Mouse (Mus musculus) splenic B cell, adult 2 months (primary cell): ENCODE results near the gene Polr2l.
A peak's percentile ranks its signal among the peaks of the same experiment; 100 is the strongest.

Experiments
- DNase-seq: peaks from one replicate; pipeline ENCODE4 v3.0.0-alpha.2; 2011; ENCODE audit warnings: low read depth, low spot score
- H3K27me3 ChIP-seq: 2 replicates; pipeline ENCODE4 v1.6.1; 2012; ENCODE audit warnings: mild to moderate bottlenecking, low read length, moderate library complexity, mixed read lengths; ENCODE audit not compliant: control insufficient read depth, poor library complexity, insufficient read depth, severe bottlenecking
- H3K36me3 ChIP-seq: 2 replicates; pipeline ENCODE4 v1.6.1; 2012; ENCODE audit warnings: mild to moderate bottlenecking, low read length, moderate library complexity, mixed read lengths; ENCODE audit not compliant: control insufficient read depth, poor library complexity, insufficient read depth, severe bottlenecking

Gene Polr2l

DNA sequence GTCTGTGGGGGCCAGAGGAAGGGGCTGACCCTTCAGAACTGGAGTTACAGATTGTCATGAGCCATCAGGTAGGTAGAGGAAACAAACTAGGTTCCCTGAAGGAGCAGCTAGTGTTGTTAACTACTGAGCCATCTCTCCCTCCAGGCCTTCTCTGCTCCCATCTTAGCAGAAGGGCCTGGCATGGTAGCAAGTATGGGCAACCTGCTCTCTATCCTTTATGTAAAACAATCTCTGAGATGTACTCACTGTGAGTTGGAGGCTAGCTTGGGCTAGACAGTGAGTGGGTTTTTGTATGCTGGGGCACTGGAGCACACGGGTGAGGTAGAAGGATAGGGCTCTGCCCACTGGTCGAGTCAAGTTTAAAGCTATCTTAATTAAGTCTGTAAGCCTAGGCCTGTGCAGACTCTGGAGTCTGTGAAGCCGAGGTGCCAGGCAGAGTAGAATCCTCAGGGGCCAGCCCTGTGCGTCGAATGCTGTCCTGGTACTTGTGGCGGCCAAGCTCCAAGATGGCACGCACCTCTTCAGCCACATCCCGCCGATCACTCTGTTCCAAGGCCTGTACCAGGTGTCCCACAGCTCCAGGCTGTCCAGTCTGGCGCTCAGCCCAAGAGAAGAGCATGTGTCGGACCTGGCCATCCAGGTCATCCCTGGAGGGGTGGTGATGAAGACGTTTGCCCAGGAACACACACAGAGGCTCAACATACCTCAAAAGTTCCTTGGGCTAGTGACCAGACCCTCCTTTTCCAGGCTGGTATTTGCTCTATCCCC lies 36.5 kb downstream of the Polr2l start:
- no peaks in the 10 kb centered on the region for H3K27me3 ChIP-seq
- H3K36me3 ChIP-seq, result no peaks in the 10 kb centered on the region; the same call in 1 of the 2 replicates
- no peak for DNase-seq

DNA sequence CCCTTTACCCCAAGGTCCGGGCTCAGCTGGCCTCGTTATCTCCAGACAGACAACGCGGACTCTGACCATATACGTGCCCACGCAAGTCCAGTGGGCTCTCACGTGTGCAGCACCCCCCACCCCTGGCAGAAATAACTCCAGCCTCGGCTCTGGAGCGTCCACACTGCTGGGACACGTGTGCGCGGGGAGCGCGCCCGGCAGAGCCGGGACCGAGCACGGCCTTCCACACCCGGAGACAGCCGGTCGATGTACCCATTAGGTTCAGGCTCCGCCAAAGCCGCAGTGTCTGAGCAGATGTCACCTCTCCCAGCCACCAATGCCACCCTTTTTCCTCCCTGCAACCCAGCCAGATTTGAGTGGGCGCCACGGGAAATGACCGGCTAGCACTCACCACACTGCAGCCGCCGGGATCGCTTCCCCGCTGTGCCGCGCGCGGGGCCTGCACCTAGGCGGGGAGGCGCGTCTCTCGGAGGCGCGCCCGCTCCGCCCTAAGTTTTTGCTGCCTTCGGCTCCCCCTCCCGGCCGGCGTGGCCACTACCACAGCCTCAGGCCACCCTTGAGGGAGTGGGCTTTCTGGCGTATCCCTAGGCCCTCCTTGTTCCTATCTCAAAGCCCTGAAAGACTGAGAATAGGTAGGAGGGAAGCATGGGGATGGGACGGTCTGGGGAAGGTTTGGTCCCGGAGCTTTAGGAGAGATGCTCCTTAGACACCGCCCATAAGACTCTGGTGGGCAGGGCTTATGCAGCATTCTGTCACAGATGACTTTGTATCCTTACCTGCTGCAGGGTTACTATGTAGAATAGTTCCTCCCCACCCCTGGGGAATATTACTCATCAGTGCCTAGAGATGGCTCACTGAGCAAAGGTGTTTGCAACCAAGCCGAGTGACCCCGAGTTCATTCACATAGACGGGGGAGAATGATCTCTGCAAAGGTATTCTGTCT lies 37.5 kb downstream of the Polr2l start, which contains the start of gene Slc25a22:
Gene Slc25a22 (minus strand): TSS at position 715 of the 943 bp plus-strand sequence.
- DNase-seq, result peak; percentile 81
- Histone ChIP-seq H3K36me3 (peaks cover 1% of the 10 kb centered on the region), H3K27me3 (no peaks in the 10 kb centered on the region)

DNA sequence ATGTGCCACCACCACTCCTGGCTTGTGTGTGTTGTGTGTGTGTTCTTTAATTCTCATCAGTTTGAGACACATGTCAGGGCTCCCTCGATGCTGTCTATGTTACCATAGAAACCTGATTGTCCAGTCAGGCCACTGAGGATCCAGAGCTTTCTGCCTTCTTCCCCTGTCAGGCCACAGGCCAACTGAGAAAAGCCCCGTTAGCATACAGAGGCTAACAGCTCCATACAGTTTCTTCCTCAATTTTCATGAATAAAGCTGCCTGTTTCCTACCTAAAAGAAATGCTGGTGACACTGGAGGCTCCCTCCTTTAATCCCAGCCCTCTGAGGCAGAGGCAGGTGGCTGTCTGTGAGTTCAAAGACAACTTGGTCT lies 38.4 kb downstream of the Polr2l start:
- Histone ChIP-seq H3K36me3 (peaks cover 5% of the 10 kb centered on the region), H3K27me3 (no peaks in the 10 kb centered on the region)
- no peak for DNase-seq

GRCm38 (mm10) chr7:141435856-141436522 lies 38.9 kb downstream of the Polr2l start:
- no peak for DNase-seq
- Histone ChIP-seq H3K27me3 (no peaks in the 10 kb centered on the region), H3K36me3 (peaks cover 5% of the 10 kb centered on the region)

DNA sequence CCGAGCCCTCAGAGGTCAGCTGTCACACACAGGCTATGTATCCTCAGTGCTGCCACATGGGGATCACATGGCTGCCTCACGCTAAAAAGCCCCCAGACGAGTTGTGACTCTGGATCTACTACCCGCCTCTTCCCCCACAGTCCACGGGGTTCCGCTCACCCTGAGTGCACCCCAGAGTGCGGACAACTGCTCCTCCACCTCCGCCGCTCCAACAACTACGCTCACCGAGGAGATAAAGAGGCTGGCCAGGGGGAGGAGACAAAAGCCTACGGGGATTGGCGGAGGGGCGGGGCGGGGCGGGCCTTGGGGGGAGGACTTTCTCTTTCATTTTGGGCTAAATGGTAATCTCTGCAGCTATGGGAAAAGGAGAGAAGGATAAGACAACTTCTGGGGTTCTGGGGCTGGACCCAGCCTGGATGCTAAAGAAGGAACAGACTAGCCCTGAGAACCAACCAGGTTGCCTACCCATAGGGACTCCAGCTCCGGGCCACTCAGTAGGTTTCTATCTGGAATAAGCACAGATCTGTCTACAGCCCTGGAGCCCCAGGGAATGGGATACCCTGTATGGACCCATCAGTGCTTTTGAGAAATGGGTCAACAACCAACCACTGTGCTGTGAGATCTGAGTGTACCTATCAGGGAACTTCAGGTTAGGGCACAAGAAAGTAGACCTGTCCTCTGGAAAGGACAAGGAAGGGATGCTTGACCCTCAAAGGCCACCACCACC lies 39.6 kb downstream of the Polr2l start:
- peak; percentile 76 for DNase-seq
- Histone ChIP-seq H3K27me3 (no peaks in the 10 kb centered on the region), H3K36me3 (peaks cover 5% of the 10 kb centered on the region)

GRCm38 (mm10) chr7:141434464-141434863 lies 40.5 kb downstream of the Polr2l start:
- no peaks in the 10 kb centered on the region for H3K27me3 ChIP-seq
- DNase-seq, result peak; percentile 52
- peaks cover 5% of the 10 kb centered on the region for H3K36me3 ChIP-seq

- H3K27me3 ChIP-seq, result no peaks in the 10 kb centered on the region
- DNase-seq, result no peak
- peaks cover 5% of the 10 kb centered on the region for H3K36me3 ChIP-seq
These were observed 41.2 kb downstream of the Polr2l start for GRCm38 (mm10) chr7:141433517-141434400.

- no peaks in the 10 kb centered on the region for H3K27me3 ChIP-seq
- no peak for DNase-seq
- peaks cover 5% of the 10 kb centered on the region for H3K36me3 ChIP-seq
These were observed 42.0 kb downstream of the Polr2l start for GRCm38 (mm10) chr7:141432741-141433516.

DNA sequence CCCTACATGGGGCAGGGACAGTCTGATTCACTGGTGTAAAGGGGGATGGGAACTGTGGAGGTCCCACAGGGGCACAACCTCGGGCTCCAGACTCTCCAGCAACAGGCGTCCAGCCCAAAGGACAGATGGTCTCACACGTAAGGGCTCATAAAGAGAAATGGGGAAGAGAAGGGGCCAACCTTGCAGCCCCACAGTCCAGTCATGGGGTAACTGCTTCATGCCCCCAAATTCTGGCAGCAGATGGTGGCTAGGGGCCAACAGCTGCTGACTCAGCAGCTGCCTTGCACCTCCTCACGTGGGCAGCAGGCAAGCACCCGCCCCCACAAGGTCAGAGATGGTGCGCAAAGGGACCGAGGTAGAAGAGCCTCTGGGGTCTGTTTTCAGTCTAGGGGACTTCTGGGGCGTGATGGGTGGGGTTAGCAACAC lies 42.7 kb downstream of the Polr2l start:
- no peaks in the 10 kb centered on the region for H3K27me3 ChIP-seq
- DNase-seq, result no peak
- H3K36me3 ChIP-seq, result peaks cover 5% of the 10 kb centered on the region

DNA sequence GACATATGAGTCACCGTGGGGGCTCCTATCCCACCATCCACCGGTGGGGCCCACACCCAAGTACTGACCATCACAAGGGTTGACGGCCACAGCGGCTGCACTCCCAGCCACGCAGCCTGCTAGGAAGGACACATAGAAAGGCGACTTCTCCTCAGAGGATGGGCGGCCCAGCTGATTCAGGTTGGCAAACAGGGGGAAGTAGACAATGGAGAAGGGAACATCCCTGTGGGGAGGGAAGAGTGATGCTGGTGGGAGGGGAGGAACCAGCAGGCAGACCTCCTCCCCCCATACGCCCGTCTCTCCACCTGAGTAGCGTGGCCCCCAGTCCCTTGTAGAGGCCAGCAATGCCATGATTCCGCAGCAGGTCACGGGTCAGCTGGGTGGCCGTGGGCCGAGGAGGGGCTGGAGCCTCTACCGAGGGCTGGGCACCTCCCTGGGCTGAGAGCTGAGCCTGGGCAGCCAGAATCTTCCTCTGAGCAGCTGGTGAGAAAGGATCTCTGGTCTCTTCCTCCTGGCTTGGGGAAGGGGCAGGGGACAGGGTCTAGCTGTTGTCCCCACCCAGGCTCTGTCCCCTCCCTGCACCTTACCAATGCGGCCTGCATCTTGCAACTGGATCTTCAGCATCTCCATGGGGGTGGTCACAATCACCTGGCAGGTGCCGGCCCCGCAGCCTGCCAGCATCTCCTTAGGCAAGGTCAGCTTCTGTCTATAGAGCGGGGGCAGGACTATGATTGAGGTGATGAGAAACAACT lies 43.3 kb downstream of the Polr2l start:
- no peaks in the 10 kb centered on the region for H3K27me3 ChIP-seq
- H3K36me3 ChIP-seq, result peaks cover 5% of the 10 kb centered on the region
- DNase-seq, result no peak

GRCm38 (mm10) chr7:141430585-141431240 lies 44.2 kb downstream of the Polr2l start:
- H3K36me3 ChIP-seq, result peaks cover 5% of the 10 kb centered on the region
- no peak for DNase-seq
- H3K27me3 ChIP-seq, result no peaks in the 10 kb centered on the region
